Mouse (Mus musculus) regulatory T cell (primary cell): ENCODE measurements around the gene Zbtb49.

Source experiments
- in situ Hi-C: fragments of 300-600 bp; cut with MboI, MseI; formaldehyde crosslinking; loops from one replicate; pipeline ENCODE4 v1.15.1; 2025; ENCODE audit warnings: high pct_unique_total_duplicates

Gene Zbtb49

GRCm38 (mm10) chr5:38220328-38220912 lies at the start of gene Zbtb49, which contains the start of gene Lyar:
Zbtb49 (minus strand) TSS chr5:38220457.
Lyar (plus strand) TSS chr5:38220470.
- in situ Hi-C loops: no loop called here

GRCm38 (mm10) chr5:38260107-38260682 lies 39.9 kb upstream of the Zbtb49 start, which contains the start of gene Tmem128:
Tmem128 (plus strand) TSS chr5:38260185.
- in situ Hi-C loops: no loop called here

GRCm38 (mm10) chr5:38259455-38260106 lies 39.3 kb upstream of the Zbtb49 start:
- in situ Hi-C loops: no loop called here

- in situ Hi-C loops: no loop called here
Observed at GRCm38 (mm10) chr5:38258773-38259146, 38.5 kb upstream of the Zbtb49 start.

GRCm38 (mm10) chr5:38258034-38258772 lies 37.9 kb upstream of the Zbtb49 start:
- in situ Hi-C loops: no loop called here

- in situ Hi-C loops: no loop called here
Observed at GRCm38 (mm10) chr5:38256551-38256950, 36.3 kb upstream of the Zbtb49 start.

- in situ Hi-C loops: no loop called here
Observed at GRCm38 (mm10) chr5:38255644-38256043, 35.4 kb upstream of the Zbtb49 start.

GRCm38 (mm10) chr5:38255195-38255594 lies 34.9 kb upstream of the Zbtb49 start:
- in situ Hi-C loops: no loop called here

- in situ Hi-C loops: no loop called here
Observed at GRCm38 (mm10) chr5:38241966-38242365, 21.7 kb upstream of the Zbtb49 start.

GRCm38 (mm10) chr5:38241473-38241834 lies 21.2 kb upstream of the Zbtb49 start:
- in situ Hi-C loops: no loop called here

GRCm38 (mm10) chr5:38240727-38241472 lies 20.6 kb upstream of the Zbtb49 start:
- in situ Hi-C loops: no loop called here

- in situ Hi-C loops: no loop called here
Observed at GRCm38 (mm10) chr5:38236627-38237026, 16.4 kb upstream of the Zbtb49 start.

GRCm38 (mm10) chr5:38235422-38235821 lies 15.2 kb upstream of the Zbtb49 start:
- in situ Hi-C loops: no loop called here

- in situ Hi-C loops: no loop called here
Observed at GRCm38 (mm10) chr5:38219771-38220307, 418 bp downstream of the Zbtb49 start.

- in situ Hi-C loops: no loop called here
Observed at GRCm38 (mm10) chr5:38213009-38213408, 7.2 kb downstream of the Zbtb49 start.

- in situ Hi-C loops: no loop called here
Observed at GRCm38 (mm10) chr5:38211691-38212090, 8.6 kb downstream of the Zbtb49 start.

- in situ Hi-C loops: no loop called here
Observed at GRCm38 (mm10) chr5:38208985-38209384, 11.3 kb downstream of the Zbtb49 start.

GRCm38 (mm10) chr5:38205303-38205726 lies 14.9 kb downstream of the Zbtb49 start:
- in situ Hi-C loops: no loop called here

GRCm38 (mm10) chr5:38199686-38200085 lies 20.6 kb downstream of the Zbtb49 start:
- in situ Hi-C loops: no loop called here

GRCm38 (mm10) chr5:38197482-38197823 lies 22.8 kb downstream of the Zbtb49 start:
- in situ Hi-C loops: no loop called here

- in situ Hi-C loops: no loop called here
Observed at GRCm38 (mm10) chr5:38196821-38197481, 23.3 kb downstream of the Zbtb49 start.
